Mouse (Mus musculus): ENCODE measurements around the gene Nr2f2.

Nr2f2 gene

DNA sequence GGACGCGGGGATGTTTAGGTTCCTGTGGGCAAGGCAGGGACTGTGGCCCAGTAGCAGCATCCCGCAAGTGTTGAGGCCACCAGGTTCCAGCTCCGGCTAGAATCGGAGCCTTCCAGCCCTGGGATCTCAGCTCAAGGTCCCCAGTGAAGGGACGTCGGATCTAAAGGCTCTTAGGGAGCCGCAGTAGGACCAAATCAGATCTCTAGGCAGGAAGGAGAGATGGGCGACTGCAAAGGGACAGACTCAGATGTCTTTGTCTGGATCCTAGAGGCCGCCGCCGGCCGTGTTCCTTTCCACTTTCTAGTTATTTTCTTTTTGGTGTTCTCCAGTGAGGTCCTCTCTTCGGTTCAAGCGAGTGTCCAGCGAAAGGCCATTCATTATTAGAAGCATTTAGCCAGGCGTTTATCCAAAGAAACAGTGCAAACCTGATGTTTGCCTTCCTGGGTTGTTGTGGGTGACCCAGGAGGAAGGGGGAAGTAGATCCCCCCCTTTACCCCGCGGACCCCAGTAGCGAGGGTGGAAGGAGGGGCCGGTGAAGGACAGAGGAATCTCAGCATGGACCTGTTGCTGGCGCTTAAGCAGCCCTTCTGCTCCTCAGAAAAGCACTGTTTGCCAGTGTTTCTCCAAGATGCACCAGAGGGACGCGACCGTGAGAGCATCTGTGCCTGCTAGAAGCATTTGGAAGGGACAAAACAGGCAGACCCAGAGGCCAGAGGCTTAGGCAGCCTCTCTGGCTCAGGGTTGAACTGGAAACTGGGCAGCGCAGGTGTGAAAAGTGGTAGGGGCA lies 34.3 kb downstream of the Nr2f2 start:
- DNase-seq (ENCODE audit: low spot score in 2 of 2): no peak

DNA sequence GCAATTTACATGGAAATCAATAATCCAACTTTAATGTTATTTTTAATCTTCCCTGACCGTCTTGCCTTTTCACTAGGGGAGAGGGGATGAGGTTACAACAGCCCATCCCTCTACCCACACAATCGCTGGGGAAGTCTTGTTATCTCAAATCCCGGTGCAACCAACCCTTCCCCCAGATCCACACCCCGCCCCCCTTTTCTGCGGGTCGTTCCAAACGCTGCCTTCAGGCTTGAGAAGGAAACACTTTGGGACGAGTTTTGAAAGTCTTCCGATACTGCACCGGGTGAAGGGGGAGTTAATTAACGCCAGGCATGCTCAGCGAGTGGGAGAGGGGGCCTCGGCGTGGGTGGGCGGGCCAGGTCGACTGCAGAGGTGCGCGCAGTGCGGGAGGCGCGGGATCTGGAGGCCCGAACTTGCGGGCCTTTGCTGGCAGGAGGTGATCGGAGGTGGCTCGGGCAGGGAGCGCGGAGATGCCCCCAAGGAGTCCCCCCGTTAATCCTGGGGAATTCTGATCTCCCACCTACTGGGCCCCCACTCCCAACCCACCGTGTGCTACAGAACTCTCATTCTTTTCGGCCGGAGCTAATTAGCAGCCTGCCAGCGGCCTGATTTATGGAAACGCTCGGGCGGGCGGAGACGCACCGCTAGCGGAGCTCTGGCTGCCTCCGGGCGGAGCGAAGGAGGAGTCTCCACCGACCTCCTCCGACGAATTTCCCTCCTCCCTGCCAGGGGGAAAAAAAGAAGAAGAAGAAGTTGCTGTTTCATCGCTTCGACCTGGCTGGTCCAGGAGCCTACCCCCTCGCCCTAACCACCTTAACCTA lies 35.1 kb downstream of the Nr2f2 start:
- DNase-seq (ENCODE audit: low spot score in 2 of 2): no peak

DNA sequence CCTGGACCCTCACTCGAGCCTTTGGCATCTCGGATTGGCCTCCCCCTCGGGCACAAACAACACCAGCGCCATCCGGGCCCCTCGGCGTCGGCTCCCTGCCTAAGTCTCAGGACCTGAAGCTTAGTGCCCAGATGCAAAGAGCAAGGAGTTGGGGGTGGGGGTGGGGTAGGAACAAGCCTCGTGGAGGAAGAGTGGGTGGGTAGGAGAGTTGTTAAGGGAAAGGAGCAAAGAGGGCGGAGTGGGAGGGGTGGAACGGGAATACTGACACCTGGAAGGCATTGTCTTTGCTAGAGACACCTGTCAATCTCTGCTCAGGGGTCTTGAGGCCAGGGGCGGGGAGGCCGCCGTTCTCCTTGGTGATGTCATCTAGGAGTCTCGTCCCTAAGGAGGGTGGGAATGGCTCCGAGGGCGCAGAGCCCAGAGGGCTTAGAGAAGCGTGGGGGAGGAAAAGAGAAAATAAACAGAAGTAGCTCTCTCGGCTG lies 35.7 kb downstream of the Nr2f2 start:
- DNase-seq (ENCODE audit: low spot score in 2 of 2): no peak

DNA sequence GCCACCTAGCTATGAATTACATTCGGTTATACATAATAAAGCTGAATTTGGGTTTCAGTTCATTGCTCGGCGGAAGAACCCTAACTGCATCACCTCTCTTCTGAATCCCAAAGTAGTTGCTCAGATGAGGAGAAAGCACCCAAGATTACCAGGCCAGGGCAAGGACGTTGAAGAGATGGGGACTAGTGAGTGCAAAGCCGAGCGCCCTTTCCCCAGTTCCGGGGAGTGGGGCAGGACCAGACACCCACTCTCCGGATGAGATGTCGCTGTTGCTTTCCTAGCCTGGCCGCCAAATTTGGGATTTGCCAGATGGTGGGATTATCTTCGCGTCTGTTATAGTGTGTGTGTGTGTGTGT lies 36.4 kb downstream of the Nr2f2 start:
- no peak for DNase-seq (ENCODE audit: low spot score in 2 of 2)

DNA sequence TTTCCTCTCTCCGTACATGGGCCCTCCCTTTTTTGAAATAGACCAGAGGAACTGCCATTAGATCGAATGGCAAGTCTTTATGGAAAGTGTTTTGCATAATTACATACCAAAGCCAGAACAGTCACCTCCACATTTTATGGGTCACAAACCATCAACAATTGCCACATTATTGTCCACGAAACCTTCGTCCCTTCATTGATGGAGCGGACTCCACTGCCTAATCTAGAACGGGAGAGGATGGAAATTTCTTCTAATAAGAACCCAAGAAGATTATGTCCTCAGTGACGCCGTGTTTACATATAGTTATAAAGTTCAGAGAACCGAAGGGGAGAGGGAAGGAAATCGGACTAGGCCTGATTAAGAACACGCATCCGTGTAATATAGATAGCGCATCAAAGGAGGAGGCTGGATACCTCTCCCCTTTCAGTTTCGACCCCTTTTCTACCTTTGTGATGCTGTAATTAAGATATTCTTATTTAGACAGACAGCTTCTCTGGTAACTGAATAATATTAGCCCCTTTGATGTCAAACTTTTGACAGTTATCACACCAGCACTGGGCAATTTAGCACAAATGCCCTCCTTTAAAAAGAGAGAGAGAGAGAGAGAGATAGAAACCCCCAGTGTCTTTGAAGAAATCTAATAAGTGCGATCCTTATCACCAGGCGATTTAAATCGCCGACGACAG lies 36.9 kb downstream of the Nr2f2 start:
- no peak for DNase-seq (ENCODE audit: low spot score in 2 of 2)

DNA sequence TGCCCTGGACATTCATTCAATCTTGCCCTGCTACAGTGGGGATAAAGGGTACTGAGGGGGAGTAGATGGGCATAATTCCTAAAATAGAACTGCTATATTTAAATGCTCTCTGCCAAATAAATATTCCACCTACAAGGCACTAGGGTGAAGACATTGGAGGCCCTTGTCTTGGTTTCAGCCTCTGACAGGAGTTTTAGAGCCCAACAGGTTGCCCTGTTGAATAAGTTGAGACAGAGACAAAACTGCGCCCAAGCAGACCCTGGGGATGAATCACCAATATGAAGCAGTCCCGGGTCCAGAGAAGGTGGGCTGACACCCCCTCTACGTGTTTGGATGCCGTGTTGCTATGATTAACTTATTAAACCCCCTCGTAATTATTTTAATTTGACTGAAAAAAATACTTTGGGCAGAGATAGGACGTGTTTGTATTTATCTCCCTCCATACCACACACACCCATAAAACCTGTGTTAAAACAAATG lies 37.5 kb downstream of the Nr2f2 start:
- no peak for DNase-seq (ENCODE audit: low spot score in 2 of 2)

DNA sequence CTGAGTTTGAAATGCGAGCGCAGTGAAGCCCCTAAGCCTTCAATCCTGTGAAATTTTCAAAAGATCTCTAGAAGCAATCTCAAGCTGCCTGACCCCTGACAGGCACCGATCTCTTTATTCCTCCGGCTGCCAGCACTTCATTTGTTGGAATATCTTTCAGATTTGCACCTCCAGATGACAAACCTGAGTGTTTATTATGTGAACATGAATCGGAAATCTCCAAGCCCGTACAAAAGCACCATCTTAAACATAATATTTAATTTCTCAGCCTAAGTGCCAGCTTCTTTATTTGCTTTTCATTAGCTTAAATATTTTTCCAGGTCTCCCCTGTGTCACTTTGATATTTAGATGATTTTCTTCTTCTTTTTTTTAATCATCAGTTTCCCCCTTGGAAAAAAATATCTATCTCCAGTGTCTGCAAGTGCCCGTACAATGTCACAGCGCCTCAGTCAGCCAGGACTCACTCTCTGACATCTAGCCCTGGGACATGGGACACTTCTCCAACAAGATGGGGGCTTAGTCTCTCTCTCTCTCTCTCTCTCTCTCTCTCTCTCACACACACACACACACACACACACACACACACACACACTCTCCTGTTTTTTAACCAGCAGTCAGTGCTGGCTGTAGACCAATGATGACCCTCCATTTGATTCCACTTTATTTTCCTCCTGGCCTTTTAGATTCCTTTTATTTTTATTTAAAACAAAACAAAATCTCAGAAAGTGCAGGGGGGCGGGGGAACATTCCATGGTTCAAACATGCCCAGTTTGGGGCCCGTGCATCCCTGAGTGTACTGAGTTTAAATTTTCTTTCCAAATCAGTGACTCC lies 38.1 kb downstream of the Nr2f2 start:
- DNase-seq (ENCODE audit: low spot score in 2 of 2): no peak

DNA sequence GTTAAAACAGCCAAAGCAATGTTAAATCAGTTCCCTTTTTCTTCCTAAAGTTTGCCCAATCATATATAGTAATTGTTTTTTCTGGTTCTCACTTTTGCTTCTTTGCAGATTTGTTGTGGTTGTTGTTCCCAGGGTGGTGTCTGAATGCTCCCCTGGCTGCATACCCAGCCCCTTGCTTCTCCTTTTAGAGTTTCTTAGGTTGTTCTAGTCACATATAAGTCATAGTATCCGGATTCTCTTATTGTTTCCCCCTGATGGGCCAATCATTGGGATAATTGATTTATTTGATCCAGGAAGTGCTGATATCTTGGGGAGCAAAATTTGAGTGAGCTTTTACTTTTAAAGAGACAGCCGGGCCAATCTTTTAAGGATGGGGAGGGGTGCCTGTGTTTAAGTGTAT lies 39.3 kb downstream of the Nr2f2 start:
- DNase-seq (ENCODE audit: low spot score in 2 of 2): no peak

DNA sequence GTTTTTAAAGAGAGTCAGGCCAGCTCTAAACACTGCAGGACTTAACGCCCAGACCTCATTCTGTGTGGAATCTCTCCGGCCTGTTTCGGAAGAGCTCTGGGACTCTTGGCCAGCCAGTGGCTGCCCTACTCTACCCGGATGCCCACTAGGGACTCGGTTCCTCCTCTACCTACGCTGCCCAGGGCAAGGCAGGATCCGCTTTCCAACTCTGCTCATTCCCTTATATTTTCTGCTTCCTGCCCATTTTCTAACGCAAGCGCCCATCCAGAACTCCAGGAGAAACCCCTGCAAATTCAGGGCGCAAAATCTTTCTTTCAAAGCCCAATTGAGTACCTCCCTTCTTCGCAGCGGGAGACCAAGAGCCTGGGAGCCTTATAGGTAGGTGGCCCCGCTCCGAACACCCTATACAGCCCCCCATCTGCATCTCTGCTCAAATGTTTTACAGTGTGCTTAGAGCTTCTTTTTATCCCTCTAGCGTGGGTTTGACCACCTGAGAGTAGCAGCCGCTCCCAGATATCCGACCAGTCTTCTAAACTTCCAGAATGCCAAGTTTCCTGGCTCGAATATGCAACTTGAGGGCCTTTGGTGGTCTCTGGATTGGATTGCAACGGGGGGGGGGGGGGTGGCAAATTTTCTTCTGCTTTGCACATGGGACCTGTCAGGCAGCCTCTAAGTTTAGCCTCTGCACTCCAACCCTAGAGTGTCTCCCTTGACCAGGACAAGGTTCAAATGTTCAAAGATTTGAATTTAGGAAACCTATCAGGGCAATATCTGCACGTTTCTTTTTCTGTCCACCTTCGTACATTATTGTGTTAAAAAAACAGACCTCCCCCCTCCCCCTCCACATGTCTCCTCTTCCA lies 40.1 kb downstream of the Nr2f2 start:
- no peak for DNase-seq (ENCODE audit: low spot score in 2 of 2)

DNA sequence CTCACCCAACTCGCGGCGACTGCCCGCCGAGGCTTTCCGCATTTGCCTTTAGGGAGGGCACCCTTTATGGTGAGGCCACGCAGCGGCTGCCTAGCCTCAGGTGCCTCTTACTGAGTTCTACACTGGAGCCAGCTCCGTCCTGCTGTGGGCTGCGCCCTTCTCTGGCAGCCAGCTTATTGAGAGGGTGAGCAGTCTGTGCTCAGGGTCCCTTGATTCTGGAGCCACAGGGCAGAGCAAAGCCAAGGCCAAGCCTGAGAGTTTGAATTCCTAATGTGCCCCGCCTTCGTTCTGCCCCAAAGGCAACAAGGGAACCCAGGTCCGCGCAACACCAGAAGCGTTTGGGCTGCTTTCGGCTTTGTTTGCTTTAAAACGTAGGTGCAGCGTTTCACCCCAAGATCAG lies 41.2 kb downstream of the Nr2f2 start:
- DNase-seq (ENCODE audit: low spot score in 2 of 2): no peak

DNA sequence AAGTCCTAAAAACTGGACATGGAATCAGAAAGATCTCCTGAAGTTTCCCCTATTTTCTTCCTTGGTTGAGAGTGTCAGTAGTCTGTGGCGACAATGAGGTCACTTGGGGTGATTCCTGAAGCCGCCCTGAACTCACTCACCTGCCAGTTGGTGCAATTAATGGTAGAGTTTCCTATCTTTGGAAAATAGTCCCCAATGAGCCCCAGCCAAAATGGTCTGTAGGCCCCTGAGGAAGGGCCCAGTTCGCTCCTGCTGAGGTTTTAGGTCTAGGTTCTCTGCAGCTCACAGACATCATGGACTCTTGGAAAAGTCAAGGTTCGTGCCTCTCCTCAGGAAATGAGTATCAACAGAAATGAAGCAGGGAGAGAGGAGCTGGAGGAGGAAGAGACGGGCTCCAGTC lies 42.0 kb downstream of the Nr2f2 start:
- DNase-seq (ENCODE audit: low spot score in 2 of 2): no peak

DNA sequence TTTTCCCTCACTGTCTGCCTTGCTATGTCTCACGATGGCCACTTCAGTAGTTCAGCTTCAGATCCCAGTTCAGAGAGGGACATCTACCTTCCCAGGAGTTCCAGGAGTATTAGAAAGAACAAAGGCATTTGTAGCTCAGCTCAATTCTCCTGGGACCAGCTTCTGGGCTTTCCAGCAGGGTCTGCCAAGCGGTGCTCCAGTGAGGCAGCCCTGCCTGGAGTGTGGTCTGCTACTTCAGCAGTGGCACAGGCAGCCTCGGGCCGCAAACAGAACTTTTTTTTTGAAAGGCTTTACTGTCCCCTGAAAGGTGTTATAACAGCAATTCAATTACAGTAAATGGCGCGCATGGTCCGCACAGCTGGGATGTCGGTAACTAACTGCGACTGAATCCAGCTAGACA lies 42.5 kb downstream of the Nr2f2 start:
- DNase-seq (ENCODE audit: low spot score in 2 of 2): no peak

DNA sequence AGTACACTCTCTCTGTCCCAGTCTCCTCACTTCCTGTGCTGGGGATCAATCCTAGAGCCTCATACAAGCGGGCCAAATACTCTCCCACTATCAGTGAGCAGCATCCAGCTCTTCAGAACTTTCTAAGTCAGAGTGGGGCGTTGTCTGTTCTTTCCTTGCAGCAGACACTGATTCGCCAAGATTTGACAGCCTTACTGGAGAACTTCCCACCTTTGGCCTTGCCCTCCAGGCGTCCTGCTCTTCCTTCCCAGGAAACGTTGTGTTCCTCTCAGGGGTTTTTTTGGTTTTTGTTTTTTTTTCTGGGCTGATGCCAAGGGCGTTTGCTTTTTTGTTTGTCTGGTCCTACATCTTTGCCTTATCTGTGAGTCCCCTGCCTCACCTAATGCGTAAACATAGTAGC lies 60.8 kb downstream of the Nr2f2 start:
- no peak for DNase-seq (ENCODE audit: low spot score in 2 of 2)

DNA sequence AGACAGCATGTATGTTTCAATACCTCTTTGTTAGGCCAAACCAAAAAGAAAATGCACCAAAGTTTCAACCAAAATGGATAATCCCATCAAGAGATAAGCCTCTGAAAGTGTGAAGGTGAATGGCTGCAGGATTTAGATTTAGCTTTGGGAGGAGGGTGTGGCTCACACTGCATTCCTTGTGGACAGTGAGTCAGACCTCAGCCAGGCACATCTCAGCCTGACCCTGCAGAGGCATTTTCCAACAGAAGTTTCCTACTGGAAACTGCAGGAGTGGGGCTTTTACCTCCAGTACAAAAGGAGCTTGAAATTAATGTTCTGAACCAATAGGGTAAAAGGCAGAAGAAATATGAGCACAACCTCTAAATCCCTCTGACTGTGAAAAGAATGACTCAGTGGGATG lies 62.1 kb downstream of the Nr2f2 start:
- DNase-seq (ENCODE audit: low spot score in 2 of 2): no peak

All from natural killer cell, adult 2 months (primary cell).